Mouse (Mus musculus) liver, embryonic 14.5 days (tissue): ENCODE data around the gene Xxylt1.

ENCODE experiments used
- CTCF ChIP-seq: IDR thresholded peaks from 2 replicates; pipeline ENCODE4 v1.5.1; 2016; ENCODE audit warnings: antibody characterized with exemption, low read depth, control low read depth
- EP300 ChIP-seq: IDR thresholded peaks from 2 replicates; pipeline ENCODE4 v1.6.1; 2016; ENCODE audit warnings: antibody characterized with exemption, low read depth

- no peak for TF ChIP-seq EP300
- TF ChIP-seq CTCF: no peak
These were observed 43.8 kb downstream of the Xxylt1 start for GRCm38 (mm10) chr16:31037431-31037830.
